Mouse (Mus musculus): Measurements from ENCODE around the gene Dpep1. TPM values are rescaled to one million over a fixed set of nuclear protein-coding genes. Genes with fewer than 3 reads are reported as not detected.

Dpep1 gene
- polyA plus RNA-seq, 1 experiment, result 13.2 TPM

DNA sequence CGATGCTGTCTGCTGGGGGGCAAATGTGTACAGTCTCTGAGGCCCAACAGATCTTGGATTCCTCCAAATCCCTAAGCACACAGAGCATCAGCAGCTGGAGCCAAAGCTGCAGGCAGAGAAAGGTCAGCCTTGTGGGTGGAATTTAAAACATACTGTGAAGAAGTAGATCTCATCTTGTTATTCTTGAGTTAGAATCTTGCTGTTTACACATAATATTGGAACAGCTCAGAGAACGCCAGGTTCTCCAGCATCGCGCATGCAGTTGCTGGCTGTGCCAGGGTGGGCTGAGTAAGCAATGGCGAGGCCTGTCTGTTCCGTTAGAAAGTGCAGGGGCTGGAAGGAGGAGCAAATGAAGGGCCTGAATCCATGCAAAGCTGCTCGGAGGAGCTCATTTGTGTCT is 39.7 kb upstream of the Dpep1 start:
- WGBS, result 96% methylated on average over 7 of the region's 7 CpGs
- no peak for DNase-seq
- no peak for TF ChIP-seq CTCF (IDR thresholded peaks at IDR 0.05; ENCODE audit: borderline replicate concordance, control insufficient read depth, extremely low read depth, insufficient read depth, low read length, poor library complexity)
- TF ChIP-seq POLR2A (IDR thresholded peaks at IDR 0.05; ENCODE audit: control insufficient read depth, extremely low read depth, insufficient read depth, low read length, poor library complexity), result no peak
- H3K36me3 ChIP-seq (ENCODE audit: control insufficient read depth, insufficient read depth, low read length), result no peaks in the 10 kb centered on the region
- no peak overlapping the region for H3K27ac ChIP-seq (ENCODE audit: control insufficient read depth, insufficient read depth, low read length)
- no peak overlapping the region for H3K4me3 ChIP-seq (ENCODE audit: control insufficient read depth, insufficient read depth, low read length)
- H3K27me3 ChIP-seq (ENCODE audit: control insufficient read depth, insufficient read depth, low read length), result no peaks in the 10 kb centered on the region
- peaks cover 2% of the 10 kb centered on the region; the same call in 1 of the 2 replicates for H3K4me1 ChIP-seq (replicated peaks; ENCODE audit: control insufficient read depth, insufficient read depth, low read length)

DNA sequence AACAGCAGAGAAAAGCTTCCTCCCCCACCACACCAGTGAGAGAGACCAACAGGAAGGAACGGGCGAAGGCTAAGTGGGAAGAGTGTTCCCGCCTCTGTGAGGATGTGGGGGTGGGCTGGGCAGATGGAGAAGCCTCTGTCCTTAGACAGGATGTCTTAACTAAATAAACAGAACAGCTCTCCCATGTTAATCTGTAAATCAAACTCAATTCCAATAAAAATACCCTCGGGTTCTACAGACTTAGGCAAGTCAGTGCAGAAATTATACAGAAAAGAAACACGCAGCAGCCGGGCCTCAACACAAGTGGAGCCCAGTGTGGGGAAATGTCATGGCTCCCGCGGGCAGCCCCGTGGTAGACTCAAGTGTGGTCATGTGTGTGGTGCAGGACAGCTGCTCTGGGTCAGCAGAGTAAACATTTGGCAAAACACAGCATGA is 35.3 kb upstream of the Dpep1 start:
- Histone ChIP-seq H3K36me3 (ENCODE audit: control insufficient read depth, insufficient read depth, low read length) (no peaks in the 10 kb centered on the region), H3K27me3 (ENCODE audit: control insufficient read depth, insufficient read depth, low read length) (no peaks in the 10 kb centered on the region), H3K27ac (ENCODE audit: control insufficient read depth, insufficient read depth, low read length) (no peak overlapping the region), H3K4me1 (replicated peaks; ENCODE audit: control insufficient read depth, insufficient read depth, low read length) (no peaks in the 10 kb centered on the region), H3K4me3 (ENCODE audit: control insufficient read depth, insufficient read depth, low read length) (no peak overlapping the region)
- WGBS, result 36% methylated on average over 9 of the region's 9 CpGs
- DNase-seq, result no peak
- no peak for TF ChIP-seq POLR2A (IDR thresholded peaks at IDR 0.05; ENCODE audit: control insufficient read depth, extremely low read depth, insufficient read depth, low read length, poor library complexity)
- no peak for TF ChIP-seq CTCF (IDR thresholded peaks at IDR 0.05; ENCODE audit: borderline replicate concordance, control insufficient read depth, extremely low read depth, insufficient read depth, low read length, poor library complexity)

DNA sequence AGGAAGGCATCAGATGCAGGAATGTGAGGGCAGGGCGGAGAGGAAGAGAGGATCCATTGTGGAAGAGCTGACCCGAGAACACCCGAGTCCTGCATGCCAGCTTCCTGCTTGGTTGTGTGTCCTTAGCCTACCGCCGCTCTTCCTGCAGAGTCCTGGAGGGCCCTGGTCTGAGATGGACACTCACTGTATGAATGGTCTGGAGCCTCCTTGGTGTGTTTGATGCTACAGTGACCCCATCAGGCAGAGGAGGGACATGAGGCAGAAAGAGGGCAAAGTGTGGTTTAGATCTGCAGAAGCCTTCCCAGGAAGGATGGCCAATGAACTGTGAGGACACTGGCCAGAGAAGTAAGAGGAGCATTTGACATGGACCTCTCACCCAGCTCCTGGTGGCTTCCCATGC is 30.9 kb upstream of the Dpep1 start:
- no peak overlapping the region for H3K27ac ChIP-seq (ENCODE audit: control insufficient read depth, insufficient read depth, low read length)
- H3K27me3 ChIP-seq (ENCODE audit: control insufficient read depth, insufficient read depth, low read length), result no peaks in the 10 kb centered on the region
- 93% methylated on average over 5 of the region's 5 CpGs for WGBS
- no peaks in the 10 kb centered on the region; the same call in 1 of the 2 replicates for H3K4me1 ChIP-seq (replicated peaks; ENCODE audit: control insufficient read depth, insufficient read depth, low read length)
- no peak overlapping the region for H3K4me3 ChIP-seq (ENCODE audit: control insufficient read depth, insufficient read depth, low read length)
- TF ChIP-seq POLR2A (IDR thresholded peaks at IDR 0.05; ENCODE audit: control insufficient read depth, extremely low read depth, insufficient read depth, low read length, poor library complexity) (no peak), CTCF (IDR thresholded peaks at IDR 0.05; ENCODE audit: borderline replicate concordance, control insufficient read depth, extremely low read depth, insufficient read depth, low read length, poor library complexity) (no peak)
- H3K36me3 ChIP-seq (ENCODE audit: control insufficient read depth, insufficient read depth, low read length), result no peaks in the 10 kb centered on the region
- DNase-seq, result no peak

DNA sequence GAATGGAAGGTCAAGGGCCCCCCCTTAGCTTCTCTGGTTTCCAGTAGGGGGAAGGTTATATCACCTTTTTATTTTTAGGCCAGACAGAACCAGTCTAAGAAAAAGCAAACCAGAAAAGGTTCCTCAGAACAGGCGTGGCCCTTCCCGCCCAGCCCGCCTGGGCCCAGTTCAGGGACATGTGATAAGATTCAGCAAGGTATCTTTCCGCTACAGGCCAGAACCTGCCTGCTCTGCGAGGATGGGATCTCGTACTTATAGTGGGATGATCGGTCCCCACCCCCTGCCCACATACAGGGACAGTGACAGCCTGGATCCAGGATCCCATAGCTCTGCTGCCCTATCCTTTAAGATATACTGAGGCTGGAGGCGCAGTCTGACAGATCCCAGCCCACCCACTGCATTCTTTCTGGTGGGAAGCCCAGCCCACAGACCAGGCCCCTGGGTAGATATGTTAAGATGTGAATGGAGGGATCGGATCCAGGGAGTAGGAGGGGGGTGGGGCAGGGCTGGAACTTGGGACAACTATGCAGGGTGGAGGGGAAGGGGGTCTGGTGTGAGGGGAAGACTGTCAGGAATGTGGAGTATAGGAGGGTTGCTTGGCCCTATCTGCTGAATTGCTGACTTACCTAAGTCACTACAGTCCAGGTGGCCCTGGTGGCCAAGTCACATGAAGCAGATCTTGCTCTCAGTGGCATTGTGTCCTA is 29.8 kb upstream of the Dpep1 start:
- Histone ChIP-seq H3K4me1 (replicated peaks; ENCODE audit: control insufficient read depth, insufficient read depth, low read length) (no peaks in the 10 kb centered on the region; the same call in 1 of the 2 replicates), H3K36me3 (ENCODE audit: control insufficient read depth, insufficient read depth, low read length) (no peaks in the 10 kb centered on the region), H3K27ac (ENCODE audit: control insufficient read depth, insufficient read depth, low read length) (no peak overlapping the region), H3K27me3 (ENCODE audit: control insufficient read depth, insufficient read depth, low read length) (no peaks in the 10 kb centered on the region), H3K4me3 (ENCODE audit: control insufficient read depth, insufficient read depth, low read length) (no peak overlapping the region)
- TF ChIP-seq CTCF (IDR thresholded peaks at IDR 0.05; ENCODE audit: borderline replicate concordance, control insufficient read depth, extremely low read depth, insufficient read depth, low read length, poor library complexity) (no peak), POLR2A (IDR thresholded peaks at IDR 0.05; ENCODE audit: control insufficient read depth, extremely low read depth, insufficient read depth, low read length, poor library complexity) (no peak)
- WGBS, result 92% methylated on average over 9 of the region's 9 CpGs
- DNase-seq, result no peak

DNA sequence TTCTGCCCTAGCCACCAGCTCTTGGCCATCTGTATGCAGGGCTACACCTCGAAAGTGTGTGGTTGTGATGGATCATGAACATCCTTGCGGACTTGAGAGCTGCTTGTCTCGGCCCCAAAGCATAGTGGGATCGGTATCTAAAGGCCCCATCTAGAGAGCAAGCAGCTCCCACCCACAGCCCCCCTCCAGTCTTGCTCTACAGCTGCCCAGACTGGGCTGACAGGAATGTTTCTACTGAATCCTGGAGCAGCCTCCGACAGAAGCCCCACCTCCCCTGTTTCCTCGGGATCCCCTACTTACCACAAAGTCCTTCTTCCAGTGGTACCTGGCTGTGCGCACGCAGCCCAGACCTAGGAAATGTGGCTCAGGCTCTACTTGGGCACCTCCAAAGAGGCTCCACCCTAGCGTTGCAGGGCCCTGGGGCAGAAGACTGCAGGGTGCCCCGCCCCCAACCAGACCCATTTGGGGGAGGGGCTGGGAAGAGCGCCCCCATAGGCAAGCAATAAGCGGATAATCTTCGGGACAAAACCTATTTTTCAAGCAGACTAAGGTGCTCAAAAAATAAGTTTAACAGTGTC is 28.1 kb upstream of the Dpep1 start, which contains the start of gene Sult5a1:
TSS of gene Sult5a1 (minus strand) at position 428 of the 578 bp plus-strand sequence.
- Histone ChIP-seq H3K4me3 (ENCODE audit: control insufficient read depth, insufficient read depth, low read length) (no peak within 1 kb of the TSS), H3K36me3 (ENCODE audit: control insufficient read depth, insufficient read depth, low read length) (no peaks in the 10 kb centered on the region), H3K4me1 (replicated peaks; ENCODE audit: control insufficient read depth, insufficient read depth, low read length) (peaks cover 7% of the 10 kb centered on the region), H3K27me3 (ENCODE audit: control insufficient read depth, insufficient read depth, low read length) (no peaks in the 10 kb centered on the region), H3K27ac (ENCODE audit: control insufficient read depth, insufficient read depth, low read length) (no peak within 1 kb of the TSS)
- 71% methylated on average over 13 of the region's 13 CpGs for WGBS
- DNase-seq, result no peak
- no peak for TF ChIP-seq POLR2A (IDR thresholded peaks at IDR 0.05; ENCODE audit: control insufficient read depth, extremely low read depth, insufficient read depth, low read length, poor library complexity)
- no peak for TF ChIP-seq CTCF (IDR thresholded peaks at IDR 0.05; ENCODE audit: borderline replicate concordance, control insufficient read depth, extremely low read depth, insufficient read depth, low read length, poor library complexity)

DNA sequence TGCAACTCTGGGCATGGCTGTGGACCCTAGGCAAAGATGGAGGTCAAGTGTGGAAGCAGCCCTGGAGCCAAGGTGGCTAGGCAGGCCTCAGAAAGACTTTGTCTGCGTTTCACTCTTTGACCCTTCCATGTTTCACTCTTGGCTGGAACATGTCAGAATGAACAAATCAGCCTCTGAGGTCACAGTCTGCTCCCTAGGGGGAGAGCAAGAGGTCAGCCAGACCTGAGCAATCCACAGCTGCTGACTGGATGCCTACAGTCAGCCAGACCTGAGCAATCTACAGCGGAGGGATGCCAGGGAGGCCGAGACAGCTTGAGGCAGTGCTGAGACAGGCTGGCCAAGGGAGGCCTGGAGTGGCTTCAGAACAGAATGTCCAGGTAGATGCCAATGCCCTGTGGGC is 4.7 kb upstream of the Dpep1 start:
- Histone ChIP-seq H3K4me3 (ENCODE audit: control insufficient read depth, insufficient read depth, low read length) (no peak overlapping the region), H3K4me1 (replicated peaks; ENCODE audit: control insufficient read depth, insufficient read depth, low read length) (no peaks in the 10 kb centered on the region), H3K27me3 (ENCODE audit: control insufficient read depth, insufficient read depth, low read length) (no peaks in the 10 kb centered on the region), H3K36me3 (ENCODE audit: control insufficient read depth, insufficient read depth, low read length) (no peaks in the 10 kb centered on the region), H3K27ac (ENCODE audit: control insufficient read depth, insufficient read depth, low read length) (no peak overlapping the region)
- DNase-seq, result no peak
- TF ChIP-seq POLR2A (IDR thresholded peaks at IDR 0.05; ENCODE audit: control insufficient read depth, extremely low read depth, insufficient read depth, low read length, poor library complexity), result no peak
- TF ChIP-seq CTCF (IDR thresholded peaks at IDR 0.05; ENCODE audit: borderline replicate concordance, control insufficient read depth, extremely low read depth, insufficient read depth, low read length, poor library complexity), result no peak
- WGBS, result 90% methylated on average over 3 of the region's 3 CpGs

Measured in thymus, adult 2 months (tissue).